Mouse (Mus musculus) heart, embryonic 11.5 days (tissue): Measurements from ENCODE around the gene Reck. TPM values are rescaled to one million over a fixed set of nuclear protein-coding genes. Genes with fewer than 3 reads are reported as not detected.

Source experiments
- ATAC-seq: fragments of 200-750 bp; cut with Nextera tagmentation; replicated peaks from 2 replicates; pipeline ENCODE4 v1.8.0; 2017; ENCODE audit warnings: moderate library complexity; ENCODE audit not compliant: insufficient number of reproducible peaks, low FRiP score, low TSS enrichment
- H3K27ac ChIP-seq: fragments of 300-500 bp; sonication (generic); 2 replicates; pipeline ENCODE4 v1.5.1; 2014; ENCODE audit warnings: mild to moderate bottlenecking, low read depth, low read length
- H3K27me3 ChIP-seq: fragments of 300-500 bp; sonication (generic); 2 replicates; pipeline ENCODE4 v1.6.1; 2014; ENCODE audit warnings: mild to moderate bottlenecking, low read length, mixed read lengths; ENCODE audit not compliant: control insufficient read depth, insufficient read depth
- H3K36me3 ChIP-seq: fragments of 300-500 bp; sonication (generic); 2 replicates; pipeline ENCODE4 v1.6.1; 2014; ENCODE audit warnings: mild to moderate bottlenecking, low read length, moderate library complexity, mixed read lengths; ENCODE audit not compliant: control insufficient read depth, insufficient read depth
- H3K4me1 ChIP-seq: fragments of 300-500 bp; sonication (generic); 2 replicates; pipeline ENCODE4 v1.6.1; 2014; ENCODE audit warnings: low read length; ENCODE audit not compliant: control insufficient read depth, insufficient read depth
- H3K4me2 ChIP-seq: fragments of 300-500 bp; sonication (generic); 2 replicates; pipeline ENCODE4 v1.6.1; 2014; ENCODE audit warnings: mild to moderate bottlenecking, moderate library complexity
- H3K4me3 ChIP-seq: fragments of 300-500 bp; sonication (generic); 2 replicates; pipeline ENCODE4 v1.5.1; 2014; ENCODE audit warnings: low read depth, low read length
- H3K9ac ChIP-seq: fragments of 300-500 bp; sonication (generic); 2 replicates; pipeline ENCODE4 v1.6.1; 2014; ENCODE audit warnings: mild to moderate bottlenecking, low read depth, low read length, moderate library complexity
- H3K9me3 ChIP-seq: fragments of 300-500 bp; sonication (generic); replicated peaks from 2 replicates; pipeline ENCODE4 v1.6.1; 2016; ENCODE audit warnings: low read length; ENCODE audit not compliant: control insufficient read depth
- WGBS: fragments of 180-500 bp; shearing (Covaris S2); extraction: QIAGEN DNeasy Blood & Tissue Kit; methylation state at CpG from one replicate; pipeline ENCODE4 v1.1.7; 2014; ENCODE audit not compliant: insufficient replicate concordance; 5-methylcytosine and 5-hydroxymethylcytosine counted together
- polyA plus RNA-seq: library from polyadenylated mRNA; unstranded; fragments of >200 nt; fragmentation: Nextera tagmentation; extraction: Ambion mirVana; gene quantifications from 2 replicates; pipeline ENCODE4 v1.2.1, GENCODE M21; 2014

Gene Reck
- polyA plus RNA-seq, 1 experiment from 2014 or later, result 11.8 TPM

GRCm38 (mm10) chr4:43957292-43957845, 82.0 kb downstream of the Reck start, which contains the start of gene Glipr2:
TSS of gene Glipr2 (plus strand) at chr4:43957401.
- H3K27ac ChIP-seq, result peak within 1 kb of the TSS; percentile 92
- H3K4me3 ChIP-seq, result peak within 1 kb of the TSS; percentile 85
- H3K27me3 ChIP-seq, result no peaks in the 10 kb centered on the region
- H3K4me1 ChIP-seq, result peaks cover 19% of the 10 kb centered on the region
- ATAC-seq, result peak; percentile 87
- H3K36me3 ChIP-seq, result no peaks in the 10 kb centered on the region
- peak within 1 kb of the TSS; percentile 97 for H3K4me2 ChIP-seq
- H3K9me3 ChIP-seq, result no peaks in the 10 kb centered on the region
- under 1% methylated on average over 45 of the region's 45 CpGs for WGBS
- peak within 1 kb of the TSS; percentile 91 for H3K9ac ChIP-seq

GRCm38 (mm10) chr4:43957846-43958461, 82.6 kb downstream of the Reck start:
- H3K9ac ChIP-seq, result peak overlapping the region; percentile 91
- peak overlapping the region; percentile 97 for H3K4me2 ChIP-seq
- H3K9me3 ChIP-seq, result no peaks in the 10 kb centered on the region
- no peaks in the 10 kb centered on the region for H3K36me3 ChIP-seq
- ATAC-seq, result peak; percentile 53; the same call in 1 of the 2 replicates
- H3K27ac ChIP-seq, result peak overlapping the region; percentile 92
- under 1% methylated on average over 26 of the region's 26 CpGs for WGBS
- H3K4me1 ChIP-seq, result peaks cover 19% of the 10 kb centered on the region
- peak overlapping the region; percentile 85 for H3K4me3 ChIP-seq
- no peaks in the 10 kb centered on the region for H3K27me3 ChIP-seq

- Histone ChIP-seq H3K4me3 (0 out of 2 replicates have a peak overlapping the region, but pooled peaks have one; percentile 4), H3K9ac (peak overlapping the region; percentile 0; the same call in 1 of the 2 replicates), H3K4me1 (peaks cover 32% of the 10 kb centered on the region), H3K4me2 (peak overlapping the region; percentile 97), H3K27ac (peak overlapping the region; percentile 54), H3K36me3 (no peaks in the 10 kb centered on the region), H3K9me3 (no peaks in the 10 kb centered on the region), H3K27me3 (no peaks in the 10 kb centered on the region)
- no peak for ATAC-seq
- WGBS, result 51% methylated on average over 9 of the region's 9 CpGs
These were observed 84.3 kb downstream of the Reck start for GRCm38 (mm10) chr4:43959523-43960179.

- H3K4me3 ChIP-seq, result no peak overlapping the region
- H3K4me2 ChIP-seq, result peak overlapping the region; percentile 97
- peak overlapping the region; percentile 54 for H3K27ac ChIP-seq
- no peak overlapping the region for H3K9ac ChIP-seq
- ATAC-seq, result no peak
- WGBS, result 67% methylated on average over 6 of the region's 6 CpGs
- peaks cover 38% of the 10 kb centered on the region for H3K4me1 ChIP-seq
- H3K27me3 ChIP-seq, result no peaks in the 10 kb centered on the region
- no peaks in the 10 kb centered on the region for H3K9me3 ChIP-seq
- H3K36me3 ChIP-seq, result no peaks in the 10 kb centered on the region
These were observed 84.9 kb downstream of the Reck start for GRCm38 (mm10) chr4:43960207-43960606.

- Histone ChIP-seq H3K9ac (peak overlapping the region; percentile 40), H3K4me1 (peaks cover 44% of the 10 kb centered on the region), H3K36me3 (no peaks in the 10 kb centered on the region), H3K9me3 (no peaks in the 10 kb centered on the region), H3K27ac (peak overlapping the region; percentile 32; the same call in 1 of the 2 replicates), H3K4me3 (no peak overlapping the region), H3K27me3 (no peaks in the 10 kb centered on the region), H3K4me2 (peak overlapping the region; percentile 51)
- WGBS, result 20% methylated on average over 2 of the region's 2 CpGs
- ATAC-seq, result peak; percentile 73
These were observed 89.0 kb downstream of the Reck start for GRCm38 (mm10) chr4:43964326-43964833.

GRCm38 (mm10) chr4:43964951-43965684, 89.8 kb downstream of the Reck start:
- 31% methylated on average over 4 of the region's 4 CpGs for WGBS
- Histone ChIP-seq H3K4me2 (no peak overlapping the region; the same call in 1 of the 2 replicates), H3K9me3 (no peaks in the 10 kb centered on the region), H3K27ac (peak overlapping the region; percentile 32; the same call in 1 of the 2 replicates), H3K9ac (no peak overlapping the region), H3K27me3 (no peaks in the 10 kb centered on the region), H3K36me3 (no peaks in the 10 kb centered on the region), H3K4me3 (no peak overlapping the region), H3K4me1 (peaks cover 41% of the 10 kb centered on the region)
- no peak for ATAC-seq

GRCm38 (mm10) chr4:43965856-43966535, 90.7 kb downstream of the Reck start:
- H3K4me2 ChIP-seq, result no peak overlapping the region
- H3K27ac ChIP-seq, result no peak overlapping the region; the same call in 1 of the 2 replicates
- no peaks in the 10 kb centered on the region for H3K36me3 ChIP-seq
- no peak overlapping the region for H3K9ac ChIP-seq
- H3K27me3 ChIP-seq, result no peaks in the 10 kb centered on the region
- ATAC-seq, result no peak
- peaks cover 41% of the 10 kb centered on the region for H3K4me1 ChIP-seq
- 78% methylated on average over 7 of the region's 7 CpGs for WGBS
- H3K4me3 ChIP-seq, result no peak overlapping the region
- H3K9me3 ChIP-seq, result no peaks in the 10 kb centered on the region
